18 mouse cellular contexts compared by ENCODE assay signal in genomic region chr10:21832282-21832681, GRCm38 (mm10). TPM values are rescaled to one million over a fixed set of nuclear protein-coding genes. Genes with fewer than 3 reads are reported as not detected.
DNase-seq lines count a peak whose midpoint lies in the region; ATAC-seq and TF ChIP-seq lines count a peak whose summit lies in the region.
"Had no signal": no experiment of that assay in that cellular context is flagged by ENCODE, and none has a peak within 500 bp of the region (broad histone marks: within the 10 kb centered on the region; RNA-seq: fewer than 3 reads in every experiment).

No protein-coding gene starts in this region.

- no peak overlapping the region for H3K4me3 ChIP-seq in midbrain, embryonic 11.5 days (ENCODE audit: low read depth, low read length)
- no peak overlapping the region for H3K4me3 ChIP-seq in midbrain, embryonic 16.5 days (ENCODE audit: low read depth, low read length)
- H3K4me3 ChIP-seq in myocyte = no peak overlapping the region
- no peak overlapping the region for H3K4me3 ChIP-seq in hindbrain, embryonic 16.5 days (ENCODE audit: low read length)
- H3K4me3 ChIP-seq: embryonic facial prominence, embryonic 12.5 days; heart, embryonic 12.5 days; hindbrain, embryonic 10.5 days had no signal

- H3K4me2 ChIP-seq in midbrain, embryonic 11.5 days = no peak overlapping the region
- no peak overlapping the region for H3K4me2 ChIP-seq in midbrain, embryonic 16.5 days (ENCODE audit: low read length)
- H3K4me2 ChIP-seq in myocyte (ENCODE audit: low read depth) = no peak overlapping the region
- H3K4me2 ChIP-seq in hindbrain, embryonic 16.5 days (ENCODE audit: low read length) = no peak overlapping the region
- H3K4me2 ChIP-seq: embryonic facial prominence, embryonic 12.5 days; heart, embryonic 12.5 days; hindbrain, embryonic 14.5 days had no signal

- no peak for ATAC-seq in midbrain, embryonic 11.5 days (ENCODE audit: low FRiP score)
- ATAC-seq in midbrain, embryonic 16.5 days = no peak
- ATAC-seq in hindbrain, embryonic 16.5 days = no peak
- ATAC-seq: forebrain, embryonic 16.5 days had no signal

- H3K9ac ChIP-seq in midbrain, embryonic 11.5 days (ENCODE audit: low read length) = no peak overlapping the region
- no peak overlapping the region for H3K9ac ChIP-seq in midbrain, embryonic 16.5 days (ENCODE audit: low read depth, low read length)
- H3K9ac ChIP-seq in hindbrain, embryonic 16.5 days (ENCODE audit: low read depth, low read length) = no peak overlapping the region
- H3K9ac ChIP-seq: embryonic facial prominence, embryonic 12.5 days; heart, embryonic 12.5 days; hindbrain, embryonic 14.5 days had no signal

- H3K27me3 ChIP-seq in midbrain, embryonic 11.5 days (ENCODE audit: control insufficient read depth, insufficient read depth, low read length) = no peaks in the 10 kb centered on the region
- H3K27me3 ChIP-seq in midbrain, embryonic 16.5 days (ENCODE audit: control insufficient read depth, insufficient read depth, low read depth, low read length) = no peaks in the 10 kb centered on the region
- no peaks in the 10 kb centered on the region for H3K27me3 ChIP-seq in myocyte (ENCODE audit: control insufficient read depth, insufficient read depth, insufficient read length)
- no peaks in the 10 kb centered on the region for H3K27me3 ChIP-seq in hindbrain, embryonic 16.5 days (replicated peaks; ENCODE audit: control insufficient read depth, insufficient read depth, low read length)
- H3K27me3 ChIP-seq: heart, embryonic 12.5 days had no signal

- no peak for TF ChIP-seq POLR2A in myocyte (IDR thresholded peaks at IDR 0.05; ENCODE audit: insufficient read length, low read depth)

- H3K4me1 ChIP-seq in midbrain, embryonic 11.5 days (ENCODE audit: control insufficient read depth, insufficient read depth, low read length) = peaks cover 13% of the 10 kb centered on the region
- H3K4me1 ChIP-seq in midbrain, embryonic 16.5 days (ENCODE audit: control insufficient read depth, insufficient read depth, low read length) = peaks cover 6% of the 10 kb centered on the region; the same call in 1 of the 2 replicates
- peaks cover 6% of the 10 kb centered on the region for H3K4me1 ChIP-seq in hindbrain, embryonic 16.5 days (ENCODE audit: control insufficient read depth, insufficient read depth, low read depth, low read length)
- H3K4me1 ChIP-seq: heart, embryonic 12.5 days had no signal

- no peaks in the 10 kb centered on the region for H3K36me3 ChIP-seq in midbrain, embryonic 11.5 days (ENCODE audit: control insufficient read depth, insufficient read depth, low read length)
- H3K36me3 ChIP-seq in midbrain, embryonic 16.5 days (ENCODE audit: control insufficient read depth, insufficient read depth, low read length) = no peaks in the 10 kb centered on the region
- no peaks in the 10 kb centered on the region for H3K36me3 ChIP-seq in myocyte (ENCODE audit: control insufficient read depth, insufficient read depth)
- H3K36me3 ChIP-seq in hindbrain, embryonic 16.5 days (ENCODE audit: control insufficient read depth, insufficient read depth, low read length) = no peaks in the 10 kb centered on the region
- H3K36me3 ChIP-seq: embryonic facial prominence, embryonic 12.5 days; heart, embryonic 12.5 days; hindbrain, embryonic 10.5 days had no signal

- no peak overlapping the region for H3ac ChIP-seq in myocyte (ENCODE audit: control insufficient read depth, insufficient read length)

- H3K9me3 ChIP-seq in midbrain, embryonic 11.5 days (ENCODE audit: control insufficient read depth, low read length) = no peaks in the 10 kb centered on the region
- H3K9me3 ChIP-seq in midbrain, embryonic 16.5 days (replicated peaks; ENCODE audit: control insufficient read depth, low read length, poor library complexity, severe bottlenecking) = no peaks in the 10 kb centered on the region
- H3K9me3 ChIP-seq in hindbrain, embryonic 16.5 days (ENCODE audit: control insufficient read depth, low read length) = no peaks in the 10 kb centered on the region
- H3K9me3 ChIP-seq: embryonic facial prominence, embryonic 12.5 days; heart, embryonic 12.5 days; hindbrain, embryonic 10.5 days had no signal

- H3K27ac ChIP-seq in midbrain, embryonic 11.5 days (ENCODE audit: low read depth, low read length) = no peak overlapping the region
- no peak overlapping the region for H3K27ac ChIP-seq in midbrain, embryonic 16.5 days (ENCODE audit: low read length)
- no peak overlapping the region for H3K27ac ChIP-seq in hindbrain, embryonic 16.5 days (ENCODE audit: low read depth, low read length)
- H3K27ac ChIP-seq: embryonic facial prominence, embryonic 12.5 days; hindbrain, embryonic 10.5 days; hindbrain, embryonic 14.5 days had no signal

- 82% methylated on average over 2 of the region's 2 CpGs for WGBS in midbrain, embryonic 11.5 days
- WGBS in midbrain, embryonic 16.5 days = 85% methylated on average over 2 of the region's 2 CpGs
- 62% methylated on average over 2 of the region's 2 CpGs for WGBS in hindbrain, embryonic 16.5 days

- DNase-seq in frontal cortex, adult 2 months (ENCODE audit: extremely low spot score in 1 of 2, low spot score in 1 of 2) = peak; percentile 8 to 35
- DNase-seq in frontal cortex, postnatal 10 days (ENCODE audit: low spot score in 2 of 2) = no peak
- peak; percentile 34 for DNase-seq in layer of hippocampus, adult 9-11 months
- no peak for DNase-seq in layer of hippocampus, adult 11-12 months (ENCODE audit: low spot score)
- DNase-seq in midbrain, embryonic 11.5 days (ENCODE audit: low spot score, missing footprints) = peak; percentile 23
- DNase-seq: adrenal gland, postnatal 10 days; cerebellum, adult 11-12 months; cerebellum, adult 9-10 months; cerebellum, postnatal 25 days; gastrocnemius, postnatal 10 days had no signal

- H3K79me2 ChIP-seq in myocyte (ENCODE audit: control insufficient read depth, insufficient read depth) = no peaks in the 10 kb centered on the region

TF ChIP-seq in myocyte, 11 proteins besides CTCF, POLR2A, EP300 and RAD21:
- TF ChIP-seq SRF (IDR thresholded peaks at IDR 0.05; ENCODE audit: control insufficient read depth, insufficient read length, low read depth) (no peak), MYOD1 (IDR thresholded peaks at IDR 0.05; ENCODE audit: control insufficient read depth in 1 of 3, insufficient read length in 2 of 3, low read depth in 2 of 3) (peak in 2 of 3 experiments; percentile 31 to 43)

RNA-seq across cellular contexts. Expression of gene Sgk1, which starts 49.7 kb away (rescaled TPM):
- 42.8 and 50.9 TPM in 2 replicates for polyA plus RNA-seq in frontal cortex, adult 2 months (2012; rRNA removed)
- polyA plus RNA-seq in midbrain, embryonic 11.5 days (2014; fragmentation: Nextera tagmentation; extraction: Ambion mirVana) = 20.8 and 25.7 TPM in 2 replicates
- 47.9 and 53.4 TPM in 2 replicates for polyA plus RNA-seq in midbrain, embryonic 16.5 days (2015; fragmentation: Nextera tagmentation; extraction: Ambion mirVana)
- polyA plus RNA-seq in myocyte (2012; fragmentation: generic; extraction: Trizol) = 10.3 TPM
- 43.5 and 44.4 TPM in 2 replicates for polyA plus RNA-seq in hindbrain, embryonic 16.5 days (2015; fragmentation: Nextera tagmentation; extraction: Ambion mirVana)

Comparison
In these comparisons a context has a peak if more than half of its experiments do, and no peak if none do; other contexts are left out.
1. DNase-seq: peak in frontal cortex, adult 2 months (2 of 2), layer of hippocampus, adult 9-11 months (single experiment) and midbrain, embryonic 11.5 days (single experiment); none in frontal cortex, postnatal 10 days (0 of 2) and layer of hippocampus, adult 11-12 months (single experiment).